In genomic region chr9:71738081-71738930, GRCm38 (mm10) we compare ENCODE assay signal across 29 mouse cellular contexts. TPM values are rescaled to one million over a fixed set of nuclear protein-coding genes. Genes with fewer than 3 reads are reported as not detected.
A peak's percentile ranks its signal among the peaks of the same experiment; 100 is the strongest.
DNase-seq lines count a peak whose midpoint lies in the region; ATAC-seq and TF ChIP-seq lines count a peak whose summit lies in the region.
"Had no signal": no experiment of that assay in that cellular context is flagged by ENCODE, and none has a peak within 500 bp of the region (broad histone marks: within the 10 kb centered on the region; RNA-seq: fewer than 3 reads in every experiment).

No protein-coding gene starts in this region.

- no peaks in the 10 kb centered on the region for H3K4me1 ChIP-seq in forebrain, postnatal 0 days (ENCODE audit: insufficient read depth)
- no peaks in the 10 kb centered on the region for H3K4me1 ChIP-seq in forebrain, embryonic 13.5 days
- H3K4me1 ChIP-seq in kidney, embryonic 14.5 days (ENCODE audit: control insufficient read depth, insufficient read depth, low read length), result no peaks in the 10 kb centered on the region
- peaks cover 11% of the 10 kb centered on the region for H3K4me1 ChIP-seq in stomach, embryonic 16.5 days (ENCODE audit: control insufficient read depth, insufficient read depth, low read length)
- H3K4me1 ChIP-seq in stomach, postnatal 0 days (replicated peaks; ENCODE audit: control insufficient read depth, insufficient read depth), result no peaks in the 10 kb centered on the region
- H3K4me1 ChIP-seq: embryonic facial prominence, embryonic 13.5 days; hindbrain, embryonic 12.5 days; neural tube, embryonic 13.5 days had no signal

- no peak overlapping the region for H3K4me2 ChIP-seq in forebrain, postnatal 0 days (ENCODE audit: low read depth)
- no peak overlapping the region for H3K4me2 ChIP-seq in forebrain, embryonic 13.5 days
- no peak overlapping the region for H3K4me2 ChIP-seq in kidney, embryonic 14.5 days (replicated peaks; ENCODE audit: low read depth, low read length)
- H3K4me2 ChIP-seq in stomach, embryonic 16.5 days (ENCODE audit: low read depth, low read length), result no peak overlapping the region
- no peak overlapping the region for H3K4me2 ChIP-seq in stomach, postnatal 0 days (replicated peaks; ENCODE audit: low read depth)
- H3K4me2 ChIP-seq: embryonic facial prominence, embryonic 13.5 days; hindbrain, embryonic 12.5 days; liver, embryonic 15.5 days; lung, embryonic 15.5 days; neural tube, embryonic 13.5 days had no signal

- WGBS in forebrain, postnatal 0 days, result 80% methylated on average over 12 of the region's 12 CpGs
- WGBS in forebrain, embryonic 13.5 days, result 84% methylated on average over 12 of the region's 12 CpGs
- 52% methylated on average over 12 of the region's 12 CpGs for WGBS in kidney, embryonic 14.5 days
- 52% methylated on average over 12 of the region's 12 CpGs for WGBS in stomach, embryonic 16.5 days
- WGBS in stomach, postnatal 0 days, result 59% methylated on average over 12 of the region's 12 CpGs

- H3K27ac ChIP-seq in forebrain, postnatal 0 days (ENCODE audit: low read depth, low read length), result no peak overlapping the region
- H3K27ac ChIP-seq in forebrain, embryonic 13.5 days, result no peak overlapping the region
- no peak overlapping the region for H3K27ac ChIP-seq in kidney, embryonic 14.5 days (ENCODE audit: low read depth, low read length)
- 0 out of 2 replicates have a peak overlapping the region, but pooled peaks have one; percentile 6 for H3K27ac ChIP-seq in stomach, embryonic 16.5 days (ENCODE audit: low read length)
- no peak overlapping the region for H3K27ac ChIP-seq in stomach, postnatal 0 days (replicated peaks)
- H3K27ac ChIP-seq: embryonic facial prominence, embryonic 13.5 days; heart, adult 2 months; hindbrain, embryonic 12.5 days; liver, embryonic 15.5 days; lung, embryonic 15.5 days; neural tube, embryonic 13.5 days had no signal

- no peak for TF ChIP-seq EP300 in stomach, postnatal 0 days (optimal IDR thresholded peaks at IDR 0.05)

- no peaks in the 10 kb centered on the region for H3K9me3 ChIP-seq in forebrain, postnatal 0 days (ENCODE audit: low read length)
- H3K9me3 ChIP-seq in forebrain, embryonic 13.5 days (replicated peaks), result no peaks in the 10 kb centered on the region
- 0 out of 2 replicates have a peak, but pooled peaks cover 4% of the 10 kb centered on the region for H3K9me3 ChIP-seq in kidney, embryonic 14.5 days (ENCODE audit: control insufficient read depth, low read length)
- no peaks in the 10 kb centered on the region for H3K9me3 ChIP-seq in stomach, embryonic 16.5 days (replicated peaks; ENCODE audit: control insufficient read depth, low read length)
- no peaks in the 10 kb centered on the region for H3K9me3 ChIP-seq in stomach, postnatal 0 days (ENCODE audit: control insufficient read depth, low read length)
- H3K9me3 ChIP-seq: embryonic facial prominence, embryonic 13.5 days; hindbrain, embryonic 12.5 days; liver, embryonic 15.5 days; lung, embryonic 15.5 days; neural tube, embryonic 13.5 days had no signal

- H3K36me3 ChIP-seq in forebrain, postnatal 0 days (ENCODE audit: insufficient read depth), result no peaks in the 10 kb centered on the region
- no peaks in the 10 kb centered on the region for H3K36me3 ChIP-seq in forebrain, embryonic 13.5 days (ENCODE audit: poor library complexity, severe bottlenecking)
- no peaks in the 10 kb centered on the region for H3K36me3 ChIP-seq in kidney, embryonic 14.5 days (ENCODE audit: control insufficient read depth, insufficient read depth, low read length)
- no peaks in the 10 kb centered on the region for H3K36me3 ChIP-seq in stomach, embryonic 16.5 days (ENCODE audit: control insufficient read depth, insufficient read depth, low read length)
- H3K36me3 ChIP-seq in stomach, postnatal 0 days (ENCODE audit: control insufficient read depth, insufficient read depth, low read length), result no peaks in the 10 kb centered on the region
- H3K36me3 ChIP-seq: embryonic facial prominence, embryonic 13.5 days; hindbrain, embryonic 12.5 days; liver, embryonic 15.5 days; lung, embryonic 15.5 days; neural tube, embryonic 13.5 days had no signal

- no peak overlapping the region for H3K4me3 ChIP-seq in forebrain, postnatal 0 days (ENCODE audit: low read depth, low read length)
- no peak overlapping the region for H3K4me3 ChIP-seq in forebrain, embryonic 13.5 days
- no peak overlapping the region for H3K4me3 ChIP-seq in kidney, embryonic 14.5 days (ENCODE audit: low read length)
- H3K4me3 ChIP-seq in stomach, embryonic 16.5 days (replicated peaks; ENCODE audit: low read length), result no peak overlapping the region
- no peak overlapping the region for H3K4me3 ChIP-seq in stomach, postnatal 0 days (ENCODE audit: low read depth, low read length)
- H3K4me3 ChIP-seq: embryonic facial prominence, embryonic 13.5 days; heart, adult 2 months; hindbrain, embryonic 12.5 days; liver, embryonic 15.5 days; lung, embryonic 15.5 days; myocyte; neural tube, embryonic 13.5 days had no signal

- no peaks in the 10 kb centered on the region for H3K27me3 ChIP-seq in forebrain, postnatal 0 days (ENCODE audit: insufficient read depth, low read length)
- no peaks in the 10 kb centered on the region for H3K27me3 ChIP-seq in forebrain, embryonic 13.5 days
- no peaks in the 10 kb centered on the region for H3K27me3 ChIP-seq in kidney, embryonic 14.5 days (ENCODE audit: control insufficient read depth, insufficient read depth, low read length)
- H3K27me3 ChIP-seq in stomach, embryonic 16.5 days (ENCODE audit: control insufficient read depth, insufficient read depth, low read length), result no peaks in the 10 kb centered on the region
- H3K27me3 ChIP-seq in stomach, postnatal 0 days (ENCODE audit: control insufficient read depth, insufficient read depth, low read length), result no peaks in the 10 kb centered on the region
- H3K27me3 ChIP-seq: embryonic facial prominence, embryonic 13.5 days; hindbrain, embryonic 12.5 days; liver, embryonic 15.5 days; lung, embryonic 15.5 days; neural tube, embryonic 13.5 days had no signal

- TF ChIP-seq CTCF in forebrain, postnatal 0 days (IDR thresholded peaks at IDR 0.05; ENCODE audit: low read depth), result no peak
- no peak for TF ChIP-seq CTCF in stomach, postnatal 0 days (IDR thresholded peaks at IDR 0.05; ENCODE audit: low read depth)

- H3K9ac ChIP-seq in forebrain, postnatal 0 days, result no peak overlapping the region
- H3K9ac ChIP-seq in forebrain, embryonic 13.5 days, result no peak overlapping the region
- no peak overlapping the region for H3K9ac ChIP-seq in kidney, embryonic 14.5 days (ENCODE audit: low read depth, low read length)
- H3K9ac ChIP-seq in stomach, embryonic 16.5 days (ENCODE audit: low read length), result no peak overlapping the region
- H3K9ac ChIP-seq in stomach, postnatal 0 days (ENCODE audit: low read length), result no peak overlapping the region
- H3K9ac ChIP-seq: embryonic facial prominence, embryonic 13.5 days; hindbrain, embryonic 12.5 days; liver, embryonic 15.5 days; lung, embryonic 15.5 days; neural tube, embryonic 13.5 days had no signal

- DNase-seq in forebrain, postnatal 0 days, result no peak
- DNase-seq in kidney, adult 11 months, result peak; percentile 83
- DNase-seq in stomach, postnatal 0 days (ENCODE audit: low spot score), result no peak
- DNase-seq in adipocyte (ENCODE audit: low spot score), result no peak
- DNase-seq: cerebellum, adult 11 months; cerebellum, postnatal 10 days; gastrocnemius, postnatal 14 days; heart, adult 2 months; heart, postnatal 14 days; layer of hippocampus, adult 9-11 months; lung, postnatal 36 days; midbrain, embryonic 14.5 days; right cerebral cortex, postnatal 4 days; thymus, adult 18-20 months; thymus, postnatal 4 days had no signal

- ATAC-seq in forebrain, postnatal 0 days, result peak; percentile 62
- no peak for ATAC-seq in forebrain, embryonic 13.5 days
- ATAC-seq in kidney, embryonic 14.5 days (ENCODE audit: low FRiP score, low TSS enrichment), result no peak
- 0 out of 2 replicates have a peak, but pooled peaks have one; percentile 22 for ATAC-seq in stomach, embryonic 16.5 days (ENCODE audit: insufficient read depth, low FRiP score)
- no peak for ATAC-seq in stomach, postnatal 0 days (ENCODE audit: low FRiP score, low TSS enrichment)
- ATAC-seq in megakaryocyte progenitor cell, adult 5-6 weeks (replicated peaks; ENCODE audit: poor library complexity), result peak; percentile 54
- ATAC-seq: CD4-positive, CD25-positive, alpha-beta regulatory T cell, adult 4 months; forebrain, embryonic 16.5 days; inflammation-experienced regulatory T-cells, adult 6 months had no signal

RNA-seq across cellular contexts. Expression of gene Cgnl1, which starts 33.1 kb away (rescaled TPM):
- total RNA-seq in forebrain, postnatal 0 days (2014; rRNA removed), result 5.8 and 8.5 TPM in 2 replicates
- 3.4 and 5.0 TPM in 2 replicates for polyA plus RNA-seq in forebrain, postnatal 0 days (2015; fragmentation: Nextera tagmentation; extraction: Ambion mirVana)
- polyA plus RNA-seq in forebrain, embryonic 13.5 days (2015; fragmentation: Nextera tagmentation; extraction: Ambion mirVana), result 4.0 TPM in 2 replicates
- 19.3 and 24.2 TPM in 2 replicates for polyA plus RNA-seq in kidney, embryonic 14.5 days (2014; fragmentation: Nextera tagmentation; extraction: Ambion mirVana)
- 9.4 and 10.5 TPM in 2 replicates for polyA plus RNA-seq in stomach, embryonic 16.5 days (2015; fragmentation: Nextera tagmentation; extraction: Ambion mirVana)
- polyA plus RNA-seq in stomach, postnatal 0 days (2015; fragmentation: Nextera tagmentation; extraction: Ambion mirVana), result 5.2 and 6.3 TPM in 2 replicates
- total RNA-seq in megakaryocyte progenitor cell, adult 5-6 weeks (2015), result 0.02 and 0.29 TPM in 2 replicates
- total RNA-seq in megakaryocyte progenitor cell, adult 5-6 weeks (2017), result 0.24 and 0.29 TPM in 2 replicates
- total RNA-seq: megakaryocyte-erythroid progenitor cell, adult 5-6 weeks had no signal
- polyA plus RNA-seq: CD4-positive, CD25-positive, alpha-beta regulatory T cell, adult 4 months; inflammation-experienced regulatory T-cells, adult 6 months had no signal

Comparison
In these comparisons a context has a peak if more than half of its experiments do, and no peak if none do; other contexts are left out.
1. ATAC-seq: peak in forebrain, postnatal 0 days (single experiment), stomach, embryonic 16.5 days (single experiment) and megakaryocyte progenitor cell, adult 5-6 weeks (single experiment); none in forebrain, embryonic 13.5 days (single experiment), kidney, embryonic 14.5 days (single experiment) and stomach, postnatal 0 days (single experiment).